Mouse (Mus musculus): ENCODE results near the gene Adgrv1.
A peak's percentile ranks its signal among the peaks of the same experiment; 100 is the strongest.

Gene Adgrv1

GRCm38 (mm10) chr13:81610349-81610748 is 22.6 kb downstream of the Adgrv1 start:
- no peak for DNase-seq

GRCm38 (mm10) chr13:81606991-81607390 is 26.0 kb downstream of the Adgrv1 start:
- no peak for DNase-seq

- DNase-seq = no peak
These were observed 35.9 kb downstream of the Adgrv1 start for GRCm38 (mm10) chr13:81596910-81597607.

- peak; percentile 28 for DNase-seq
These were observed 54.3 kb downstream of the Adgrv1 start for GRCm38 (mm10) chr13:81578692-81579091.

- DNase-seq = peak; percentile 84
These were observed 62.6 kb downstream of the Adgrv1 start for GRCm38 (mm10) chr13:81570241-81570821.

- no peak for DNase-seq
These were observed 82.9 kb downstream of the Adgrv1 start for GRCm38 (mm10) chr13:81550024-81550423.

- no peak for DNase-seq
These were observed 98.0 kb downstream of the Adgrv1 start for GRCm38 (mm10) chr13:81534916-81535315.

- no peak for DNase-seq
These were observed 106.3 kb downstream of the Adgrv1 start for GRCm38 (mm10) chr13:81526687-81527086.

- DNase-seq = no peak
These were observed 122.8 kb downstream of the Adgrv1 start for GRCm38 (mm10) chr13:81510142-81510541.

GRCm38 (mm10) chr13:81497035-81497434 is 135.9 kb downstream of the Adgrv1 start:
- no peak for DNase-seq

GRCm38 (mm10) chr13:81491971-81492370 is 141.0 kb downstream of the Adgrv1 start:
- DNase-seq = no peak

- DNase-seq = no peak
These were observed 146.0 kb downstream of the Adgrv1 start for GRCm38 (mm10) chr13:81486980-81487379.

GRCm38 (mm10) chr13:81473750-81474149 is 159.2 kb downstream of the Adgrv1 start:
- DNase-seq = no peak

- DNase-seq = no peak
These were observed 166.3 kb downstream of the Adgrv1 start for GRCm38 (mm10) chr13:81466661-81467060.

GRCm38 (mm10) chr13:81465794-81466193 is 167.2 kb downstream of the Adgrv1 start:
- DNase-seq = no peak

GRCm38 (mm10) chr13:81449630-81450029 is 183.3 kb downstream of the Adgrv1 start:
- DNase-seq = no peak

- no peak for DNase-seq
These were observed 183.8 kb downstream of the Adgrv1 start for GRCm38 (mm10) chr13:81449198-81449597.

GRCm38 (mm10) chr13:81441412-81441811 is 191.5 kb downstream of the Adgrv1 start:
- DNase-seq = no peak

GRCm38 (mm10) chr13:81439390-81440025 is 193.4 kb downstream of the Adgrv1 start:
- DNase-seq = peak; percentile 71

GRCm38 (mm10) chr13:81437088-81437487 is 195.9 kb downstream of the Adgrv1 start:
- no peak for DNase-seq

- peak; percentile 63 for DNase-seq
These were observed 205.8 kb downstream of the Adgrv1 start for GRCm38 (mm10) chr13:81426896-81427755.

GRCm38 (mm10) chr13:81425111-81425510 is 207.8 kb downstream of the Adgrv1 start:
- no peak for DNase-seq

GRCm38 (mm10) chr13:81424002-81424401 is 209.0 kb downstream of the Adgrv1 start:
- DNase-seq = no peak

All from kidney, postnatal 14 days (tissue).